Mouse (Mus musculus): ENCODE measurements around the gene Nipbl.

- TF ChIP-seq CTCF (IDR thresholded peaks at IDR 0.05; ENCODE audit: control insufficient read depth, insufficient read depth, insufficient replicate concordance, low read depth, low read length), result no peak
- no peak for TF ChIP-seq POLR2A (IDR thresholded peaks at IDR 0.05; ENCODE audit: control insufficient read depth, low read depth, low read length)
These were observed 6.8 kb upstream of the Nipbl start for GRCm38 (mm10) chr15:8451071-8451470.

Data from testis, adult 2 months (tissue).